Mouse (Mus musculus): ENCODE data around the gene Uchl5.

- TF ChIP-seq CTCF (IDR thresholded peaks at IDR 0.05) (no peak), EP300 (IDR thresholded peaks at IDR 0.05) (no peak)
Measured at GRCm38 (mm10) chr1:143733914-143734410, 43.1 kb upstream of the Uchl5 start.
